Mouse (Mus musculus) liver, adult 2 months (tissue): ENCODE measurements around the gene Aknad1.

Source experiments
- CTCF ChIP-seq: fragments of 200-500 bp; IDR thresholded peaks from 2 replicates; pipeline ENCODE4 v1.5.1; 2011; ENCODE audit warnings: low read depth, low read length, control low read depth
- POLR2A ChIP-seq: fragments of 200-500 bp; IDR thresholded peaks from 2 replicates; pipeline ENCODE4 v1.6.1; 2011; ENCODE audit warnings: low read length, control low read depth; ENCODE audit not compliant: insufficient read depth; ENCODE audit errors: extremely low read depth

DNA sequence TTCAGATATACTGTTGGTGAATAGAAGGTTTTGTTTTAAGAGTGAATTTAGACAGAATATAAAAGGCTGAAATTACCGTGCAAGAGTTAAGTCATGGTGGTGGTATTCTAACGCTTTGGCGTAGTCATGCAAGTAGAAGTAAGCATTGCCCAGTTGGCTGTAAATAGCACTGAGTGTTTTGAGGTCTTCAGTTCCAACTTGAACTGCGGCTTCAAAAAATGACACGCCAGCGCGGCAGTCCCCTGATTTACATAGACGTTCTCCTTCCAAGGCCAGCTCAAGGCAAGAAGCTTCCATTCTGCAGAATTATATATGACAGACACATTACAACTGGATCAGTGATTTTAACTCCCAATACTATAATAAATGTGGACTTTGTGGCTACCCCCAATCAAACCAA, 36.7 kb upstream of the Aknad1 start:
- TF ChIP-seq CTCF (no peak), POLR2A (no peak)
